Mouse (Mus musculus): ENCODE results near the gene Borcs8. TPM values are rescaled to one million over a fixed set of nuclear protein-coding genes. Genes with fewer than 3 reads are reported as not detected.

Gene Borcs8
- total RNA-seq (2021), result 10 to 100 TPM; 46.8 to 51.0 TPM

- intact Hi-C loops (cut with DNase I), result no loop called here
- peak; percentile 98 to 99 for DNase-seq (ENCODE audit: low spot score in 2 of 2)
These were observed at the start of gene Borcs8, which contains the start of the genes Rfxank and Mef2b for GRCm38 (mm10) chr8:70139026-70139857. Gene Borcs8 (plus strand): TSS chr8:70139499. Gene Rfxank (minus strand): TSS chr8:70139154. Gene Mef2b (plus strand): TSS chr8:70139711.

- peak in 1 of 2 experiments; percentile 57 for DNase-seq (ENCODE audit: low spot score in 2 of 2)
- intact Hi-C loops (cut with DNase I), result no loop called here
These were observed 46.5 kb upstream of the Borcs8 start for GRCm38 (mm10) chr8:70092786-70093185.

- peak in 1 of 2 experiments; percentile 88 for DNase-seq (ENCODE audit: low spot score in 2 of 2)
- intact Hi-C loops (cut with DNase I), result loop anchor here (2.0 kb wide), 1 partner anchor 20 kb away; no protein-coding TSS in a partner anchor
These were observed 40.0 kb upstream of the Borcs8 start for GRCm38 (mm10) chr8:70099276-70099675.

- DNase-seq (ENCODE audit: low spot score in 2 of 2), result peak in 1 of 2 experiments; percentile 87
- intact Hi-C loops (cut with DNase I), result no loop called here
These were observed 39.1 kb upstream of the Borcs8 start for GRCm38 (mm10) chr8:70100241-70100640.

GRCm38 (mm10) chr8:70104506-70104905, 34.8 kb upstream of the Borcs8 start:
- no peak for DNase-seq (ENCODE audit: low spot score in 2 of 2)
- intact Hi-C loops (cut with DNase I), result no loop called here

GRCm38 (mm10) chr8:70104922-70105321, 34.4 kb upstream of the Borcs8 start:
- peak in 1 of 2 experiments; percentile 62 for DNase-seq (ENCODE audit: low spot score in 2 of 2)
- intact Hi-C loops (cut with DNase I), result no loop called here

GRCm38 (mm10) chr8:70110451-70110850, 28.8 kb upstream of the Borcs8 start:
- DNase-seq (ENCODE audit: low spot score in 2 of 2), result no peak
- intact Hi-C loops (cut with DNase I), result no loop called here

GRCm38 (mm10) chr8:70111192-70111795, 28.0 kb upstream of the Borcs8 start:
- intact Hi-C loops (cut with DNase I), result no loop called here
- no peak for DNase-seq (ENCODE audit: low spot score in 2 of 2)

GRCm38 (mm10) chr8:70112401-70113016, 26.8 kb upstream of the Borcs8 start:
- intact Hi-C loops (cut with DNase I), result no loop called here
- DNase-seq (ENCODE audit: low spot score in 2 of 2), result no peak

GRCm38 (mm10) chr8:70114488-70114887, 24.8 kb upstream of the Borcs8 start:
- intact Hi-C loops (cut with DNase I), result no loop called here
- no peak for DNase-seq (ENCODE audit: low spot score in 2 of 2)

GRCm38 (mm10) chr8:70114892-70115291, 24.4 kb upstream of the Borcs8 start:
- intact Hi-C loops (cut with DNase I), result no loop called here

GRCm38 (mm10) chr8:70117611-70118010, 21.7 kb upstream of the Borcs8 start:
- intact Hi-C loops (cut with DNase I), result loop anchor here (2.0 kb wide), 1 partner anchor 19 kb away; no protein-coding TSS in a partner anchor
- no peak for DNase-seq (ENCODE audit: low spot score in 2 of 2)

More at GRCm38 (mm10) chr8:70114892-70115291, 24.4 kb upstream of the Borcs8 start:
- no peak for DNase-seq (ENCODE audit: low spot score in 2 of 2)

- DNase-seq (ENCODE audit: low spot score in 2 of 2), result peak; percentile 80 to 96
- intact Hi-C loops (cut with DNase I), result loop anchor here (2.0 kb wide), 1 partner anchor 20 kb away; no protein-coding TSS in a partner anchor
These were observed 20.3 kb upstream of the Borcs8 start for GRCm38 (mm10) chr8:70118726-70119700.

- intact Hi-C loops (cut with DNase I), result no loop called here
- peak; percentile 89 to 94 for DNase-seq (ENCODE audit: low spot score in 2 of 2)
These were observed 18.6 kb upstream of the Borcs8 start, which contains the start of gene Ncan for GRCm38 (mm10) chr8:70120667-70121066. Gene Ncan (minus strand): TSS chr8:70120873.

- intact Hi-C loops (cut with DNase I), result loop anchor here (2.0 kb wide), 1 partner anchor 36 kb away; no protein-coding TSS in a partner anchor
- DNase-seq (ENCODE audit: low spot score in 2 of 2), result no peak
These were observed 16.4 kb upstream of the Borcs8 start for GRCm38 (mm10) chr8:70122863-70123262.

GRCm38 (mm10) chr8:70124992-70125391, 14.3 kb upstream of the Borcs8 start:
- DNase-seq (ENCODE audit: low spot score in 2 of 2), result peak in 1 of 2 experiments; percentile 69

GRCm38 (mm10) chr8:70128435-70128834, 10.9 kb upstream of the Borcs8 start:
- intact Hi-C loops (cut with DNase I), result no loop called here
- peak; percentile 57 to 60 for DNase-seq (ENCODE audit: low spot score in 2 of 2)

More at GRCm38 (mm10) chr8:70124992-70125391, 14.3 kb upstream of the Borcs8 start:
- intact Hi-C loops (cut with DNase I), result no loop called here

- intact Hi-C loops (cut with DNase I), result no loop called here
- DNase-seq (ENCODE audit: low spot score in 2 of 2), result peak; percentile 67 to 81
These were observed 9.9 kb upstream of the Borcs8 start for GRCm38 (mm10) chr8:70129309-70129952.
